Mouse (Mus musculus) CH12.LX (cell line): ENCODE measurements around the gene Cabp1.

ENCODE experiments used
- CTCF ChIP-seq, 2 experiments: IDR thresholded peaks in 1 of 2; conservative IDR thresholded peaks in 1 of 2; 2 replicates each; pipeline ENCODE4 v1.5.1; 2011 to 2012; ENCODE audit warnings: low read depth in 2 of 2, low read length in 2 of 2, improper control_type of control experiment in 1 of 2, inconsistent platforms in 1 of 2, mild to moderate bottlenecking in 1 of 2, moderate library complexity in 1 of 2
- E2F4 ChIP-seq: IDR thresholded peaks from 2 replicates; pipeline ENCODE4 v1.6.1; 2011; ENCODE audit warnings: low read depth, low read length, improper control_type of control experiment; ENCODE audit not compliant: insufficient replicate concordance
- MAX ChIP-seq: IDR thresholded peaks from 2 replicates; pipeline ENCODE4 v1.6.1; 2011; ENCODE audit warnings: low read length, improper control_type of control experiment
- RAD21 ChIP-seq: IDR thresholded peaks from 2 replicates; pipeline ENCODE4 v1.6.1; 2011; ENCODE audit warnings: low read depth, mild to moderate bottlenecking, low read length, improper control_type of control experiment, moderate library complexity
- ZC3H11A ChIP-seq: IDR thresholded peaks from 2 replicates; pipeline ENCODE4 v1.6.1; 2012; ENCODE audit warnings: low read depth, mild to moderate bottlenecking, inconsistent platforms, low read length, improper control_type of control experiment

DNA sequence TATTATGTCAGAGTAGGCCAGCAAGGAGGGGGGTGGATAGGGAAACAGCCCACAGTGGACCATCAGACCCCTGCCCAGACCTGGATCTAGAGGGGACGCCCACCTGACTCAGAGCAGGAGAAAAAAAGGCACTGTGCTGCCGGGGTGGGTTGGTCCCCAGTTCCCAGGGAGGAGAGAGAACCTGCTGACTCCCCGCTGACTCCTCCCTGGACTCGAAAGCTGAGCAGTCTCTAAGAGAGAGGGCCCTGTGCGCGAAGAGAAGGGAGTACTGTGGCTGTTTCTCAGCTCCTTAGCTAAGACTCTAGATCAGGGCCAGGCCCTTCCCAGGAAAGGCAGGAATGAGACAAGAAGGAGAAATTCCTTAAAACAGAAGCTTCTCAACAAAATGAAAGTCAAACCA lies 49.7 kb downstream of the Cabp1 start:
- TF ChIP-seq ZC3H11A: no peak
- TF ChIP-seq RAD21: no peak
- no peak for TF ChIP-seq CTCF (conservative IDR thresholded peaks at IDR 0.05 in 1 of 2, IDR thresholded peaks at IDR 0.05 in 1 of 2; ENCODE audit: low read depth in 2 of 2, low read length in 2 of 2)
- TF ChIP-seq MAX: no peak
- no peak for TF ChIP-seq E2F4
